Mouse (Mus musculus) stomach, embryonic 15.5 days (tissue): ENCODE data around the gene Pycr1. TPM values are rescaled to one million over a fixed set of nuclear protein-coding genes. Genes with fewer than 3 reads are reported as not detected.

Source experiments
- ATAC-seq: fragments of 200-750 bp; cut with Nextera tagmentation; 2 replicates; pipeline ENCODE4 v1.8.0; 2017; ENCODE audit warnings: low read depth, moderate number of reproducible peaks, moderate TSS enrichment; ENCODE audit not compliant: insufficient read depth, low FRiP score
- H3K27ac ChIP-seq: fragments of 300-500 bp; sonication (generic); 2 replicates; pipeline ENCODE4 v1.5.1; 2015; ENCODE audit warnings: mild to moderate bottlenecking, inconsistent platforms
- H3K27me3 ChIP-seq: fragments of 300-500 bp; sonication (generic); replicated peaks from 2 replicates; pipeline ENCODE4 v1.6.1; 2015; ENCODE audit warnings: inconsistent platforms
- H3K36me3 ChIP-seq: fragments of 300-500 bp; sonication (generic); 2 replicates; pipeline ENCODE4 v1.6.1; 2015; ENCODE audit warnings: inconsistent platforms
- H3K4me1 ChIP-seq: fragments of 300-500 bp; sonication (generic); 2 replicates; pipeline ENCODE4 v1.6.1; 2015; ENCODE audit warnings: inconsistent platforms
- H3K4me2 ChIP-seq: fragments of 300-500 bp; sonication (generic); 2 replicates; pipeline ENCODE4 v1.6.1; 2015; ENCODE audit warnings: mild to moderate bottlenecking, inconsistent platforms
- H3K4me3 ChIP-seq: fragments of 300-500 bp; sonication (generic); replicated peaks from 2 replicates; pipeline ENCODE4 v1.5.1; 2015; ENCODE audit warnings: inconsistent platforms
- H3K9ac ChIP-seq: fragments of 300-500 bp; sonication (generic); 2 replicates; pipeline ENCODE4 v1.6.1; 2015; ENCODE audit warnings: inconsistent platforms
- H3K9me3 ChIP-seq: fragments of 300-500 bp; sonication (generic); 2 replicates; pipeline ENCODE4 v1.6.1; 2016; ENCODE audit warnings: inconsistent platforms
- WGBS: fragments of 180-500 bp; shearing (Covaris S2); methylation state at CpG from one replicate; pipeline ENCODE4 v1.1.7; 2015; 5-methylcytosine and 5-hydroxymethylcytosine counted together
- polyA plus RNA-seq: library from polyadenylated mRNA; unstranded; fragments of >200 nt; fragmentation: Nextera tagmentation; extraction: Ambion mirVana; gene quantifications from 2 replicates; pipeline ENCODE4 v1.2.1, GENCODE M21; 2015

Pycr1 gene
- polyA plus RNA-seq, 1 experiment from 2014 or later, result 32.5 TPM

DNA sequence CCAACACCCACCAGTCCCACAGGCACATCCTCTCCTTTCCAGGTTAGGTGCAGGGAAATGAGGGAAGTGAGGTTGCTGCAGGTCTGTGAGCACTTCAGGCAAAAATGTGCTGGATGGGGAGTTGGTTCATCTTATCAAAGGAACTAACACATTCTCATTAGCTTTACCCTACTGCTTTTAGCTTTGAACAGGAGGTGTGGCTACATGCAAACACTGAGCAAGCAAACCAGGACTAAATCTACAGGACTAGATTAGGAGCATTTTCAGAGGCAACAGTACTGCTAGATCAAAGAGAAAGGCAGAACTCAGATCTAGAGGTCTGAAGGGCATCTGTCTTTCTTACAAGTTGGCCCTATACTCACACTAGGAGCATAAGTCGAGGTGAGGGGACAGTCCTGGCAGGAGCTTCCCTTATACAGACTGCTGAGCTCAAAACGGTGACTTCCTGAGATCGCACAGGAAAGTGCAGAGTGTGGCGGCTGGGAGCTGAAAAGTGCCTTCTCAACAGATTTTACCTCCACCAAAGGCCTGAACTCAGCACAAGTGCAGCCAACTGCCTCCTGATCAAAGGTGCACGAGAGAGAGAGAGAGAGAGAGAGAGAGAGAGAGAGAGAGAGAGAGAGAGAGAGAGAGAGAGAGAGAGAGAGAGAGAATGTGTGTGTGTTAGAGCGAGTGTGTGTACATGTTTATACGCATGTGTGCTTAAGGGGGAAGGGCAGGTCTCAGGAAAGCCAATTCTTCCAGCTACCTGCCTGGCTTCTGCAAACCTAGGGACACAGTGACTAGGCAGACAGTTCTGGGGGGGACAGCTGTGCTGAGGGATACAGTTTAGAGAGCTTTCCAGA is 12.5 kb downstream of the Pycr1 start:
- Histone ChIP-seq H3K9ac (0 out of 2 replicates have a peak overlapping the region, but pooled peaks have one; percentile 7), H3K27ac (peak overlapping the region; percentile 95), H3K27me3 (no peaks in the 10 kb centered on the region), H3K9me3 (no peaks in the 10 kb centered on the region), H3K4me1 (peaks cover 36% of the 10 kb centered on the region), H3K36me3 (peaks cover 13% of the 10 kb centered on the region), H3K4me3 (peak overlapping the region; percentile 94), H3K4me2 (peak overlapping the region; percentile 86)
- ATAC-seq, result no peak
- 21% methylated on average over 7 of the region's 7 CpGs for WGBS

DNA sequence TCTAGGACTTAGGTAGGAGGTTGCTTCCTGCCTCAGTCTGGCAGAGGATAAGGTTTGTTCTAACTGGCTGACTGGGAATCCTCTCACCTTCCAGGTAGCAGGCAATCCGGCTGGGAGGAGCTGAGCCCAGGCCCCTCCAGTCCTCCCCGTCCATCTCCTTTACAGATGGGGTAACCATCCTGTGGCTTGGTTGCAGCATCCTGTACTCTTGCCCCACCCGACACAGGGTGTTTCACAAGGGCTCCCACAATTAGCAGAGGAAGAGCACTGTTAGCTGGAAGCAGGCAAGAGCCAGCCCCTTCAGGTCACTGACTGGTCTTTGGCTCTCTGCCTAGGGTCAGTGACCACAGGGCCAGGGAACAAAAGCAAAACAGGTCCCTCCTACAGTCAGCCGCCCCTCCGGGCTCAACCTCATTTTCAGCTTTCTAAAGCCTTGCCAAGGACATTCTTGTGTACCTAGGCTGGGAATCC is 13.1 kb downstream of the Pycr1 start:
- H3K9ac ChIP-seq, result peak overlapping the region; percentile 7; the same call in 1 of the 2 replicates
- no peak for ATAC-seq
- H3K27me3 ChIP-seq, result no peaks in the 10 kb centered on the region
- peak overlapping the region; percentile 86 for H3K4me2 ChIP-seq
- peak overlapping the region; percentile 95 for H3K27ac ChIP-seq
- H3K36me3 ChIP-seq, result peaks cover 13% of the 10 kb centered on the region
- H3K4me1 ChIP-seq, result peaks cover 39% of the 10 kb centered on the region
- WGBS, result 49% methylated on average over 5 of the region's 5 CpGs
- no peaks in the 10 kb centered on the region for H3K9me3 ChIP-seq
- peak overlapping the region; percentile 25 for H3K4me3 ChIP-seq

DNA sequence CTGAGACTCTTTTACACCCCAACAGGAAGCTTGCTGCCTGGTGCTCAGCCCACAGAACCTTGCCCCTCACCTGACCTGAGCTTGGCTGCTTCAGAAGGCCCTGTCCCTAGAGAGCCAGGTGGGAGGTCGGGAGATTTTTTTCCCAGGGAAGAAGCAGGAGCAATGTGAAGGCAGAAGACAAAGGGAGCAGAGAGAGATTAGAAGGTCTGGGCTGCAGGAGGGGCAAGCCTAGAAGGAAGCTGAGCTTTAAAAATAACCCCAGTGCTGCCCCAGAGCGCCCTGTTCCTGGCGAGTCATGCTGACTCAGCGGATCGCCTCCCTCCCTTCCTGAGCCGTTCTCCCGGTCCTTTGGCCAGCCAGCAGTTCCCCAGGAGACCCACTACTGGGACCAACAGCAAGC is 13.7 kb downstream of the Pycr1 start:
- no peaks in the 10 kb centered on the region for H3K9me3 ChIP-seq
- 47% methylated on average over 7 of the region's 7 CpGs for WGBS
- peak overlapping the region; percentile 95 for H3K27ac ChIP-seq
- peaks cover 43% of the 10 kb centered on the region for H3K4me1 ChIP-seq
- peak; percentile 33; the same call in 1 of the 2 replicates for ATAC-seq
- peaks cover 13% of the 10 kb centered on the region for H3K36me3 ChIP-seq
- H3K4me2 ChIP-seq, result peak overlapping the region; percentile 86
- H3K27me3 ChIP-seq, result no peaks in the 10 kb centered on the region
- peak overlapping the region; percentile 25 for H3K4me3 ChIP-seq
- peak overlapping the region; percentile 7; the same call in 1 of the 2 replicates for H3K9ac ChIP-seq

DNA sequence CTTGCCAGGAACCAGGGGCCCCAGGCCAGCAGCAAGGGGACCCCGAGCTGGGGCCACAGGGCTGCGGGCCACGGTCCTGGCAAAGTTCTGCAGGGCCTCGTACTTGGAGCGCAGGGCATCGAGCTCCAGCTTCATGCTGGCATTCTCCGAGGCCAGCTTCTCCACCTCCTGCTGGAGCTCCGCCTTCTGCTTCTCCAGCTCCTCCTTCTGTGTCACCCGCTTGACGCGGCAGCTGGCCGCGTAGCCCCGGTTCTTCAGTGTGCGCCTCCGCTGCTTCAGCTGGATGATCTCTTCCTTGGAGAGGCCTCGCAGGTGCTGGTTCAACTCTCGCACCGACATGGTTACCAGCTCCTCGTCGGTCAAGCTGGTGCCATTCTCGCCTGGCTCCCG is 14.2 kb downstream of the Pycr1 start:
- Histone ChIP-seq H3K27me3 (no peaks in the 10 kb centered on the region), H3K36me3 (peaks cover 13% of the 10 kb centered on the region), H3K4me3 (peak overlapping the region; percentile 25; the same call in 1 of the 2 replicates), H3K4me1 (peaks cover 43% of the 10 kb centered on the region), H3K9ac (no peak overlapping the region), H3K4me2 (peak overlapping the region; percentile 86), H3K27ac (peak overlapping the region; percentile 95), H3K9me3 (no peaks in the 10 kb centered on the region)
- 64% methylated on average over 23 of the region's 23 CpGs for WGBS
- no peak for ATAC-seq

DNA sequence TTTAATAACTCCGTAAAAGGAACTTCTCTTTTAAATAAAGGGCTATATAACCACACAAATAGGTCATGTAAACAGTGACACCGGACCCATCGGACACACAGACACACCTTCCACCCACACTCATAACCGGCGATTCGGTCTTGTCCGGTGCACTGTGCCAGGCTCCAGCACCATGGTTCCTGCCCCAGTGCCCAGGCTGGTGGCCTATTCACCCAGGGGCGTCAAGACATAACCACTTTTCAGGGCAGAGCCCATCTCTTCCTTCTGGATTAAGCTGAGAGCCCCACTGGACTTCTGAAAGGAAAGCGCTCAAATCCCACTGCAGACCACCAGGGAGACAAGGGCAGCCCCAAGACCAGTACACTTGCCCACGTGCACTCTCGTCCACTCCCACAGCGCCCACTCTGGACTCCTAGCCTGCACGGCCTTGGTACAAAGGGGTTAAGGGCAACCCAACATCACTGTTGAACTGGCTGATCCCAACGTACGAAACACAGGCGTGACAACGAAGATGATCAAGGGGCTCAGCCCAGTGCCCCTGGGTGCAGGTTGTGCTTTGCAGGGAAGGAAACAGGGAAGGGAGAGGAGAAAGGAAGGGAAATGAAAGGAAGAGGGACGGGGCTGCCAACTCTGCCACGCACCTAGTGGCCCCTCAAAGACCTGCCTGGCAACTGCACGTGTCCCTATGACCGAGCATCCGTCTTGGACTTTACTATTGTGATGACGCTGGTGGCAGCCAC is 14.8 kb downstream of the Pycr1 start:
- no peak for ATAC-seq
- WGBS, result 90% methylated on average over 23 of the region's 23 CpGs
- H3K27ac ChIP-seq, result no peak overlapping the region
- no peaks in the 10 kb centered on the region for H3K27me3 ChIP-seq
- peaks cover 13% of the 10 kb centered on the region for H3K36me3 ChIP-seq
- peak overlapping the region; percentile 25; the same call in 1 of the 2 replicates for H3K4me3 ChIP-seq
- peak overlapping the region; percentile 86; the same call in 1 of the 2 replicates for H3K4me2 ChIP-seq
- H3K9me3 ChIP-seq, result no peaks in the 10 kb centered on the region
- H3K9ac ChIP-seq, result no peak overlapping the region
- peaks cover 45% of the 10 kb centered on the region for H3K4me1 ChIP-seq

DNA sequence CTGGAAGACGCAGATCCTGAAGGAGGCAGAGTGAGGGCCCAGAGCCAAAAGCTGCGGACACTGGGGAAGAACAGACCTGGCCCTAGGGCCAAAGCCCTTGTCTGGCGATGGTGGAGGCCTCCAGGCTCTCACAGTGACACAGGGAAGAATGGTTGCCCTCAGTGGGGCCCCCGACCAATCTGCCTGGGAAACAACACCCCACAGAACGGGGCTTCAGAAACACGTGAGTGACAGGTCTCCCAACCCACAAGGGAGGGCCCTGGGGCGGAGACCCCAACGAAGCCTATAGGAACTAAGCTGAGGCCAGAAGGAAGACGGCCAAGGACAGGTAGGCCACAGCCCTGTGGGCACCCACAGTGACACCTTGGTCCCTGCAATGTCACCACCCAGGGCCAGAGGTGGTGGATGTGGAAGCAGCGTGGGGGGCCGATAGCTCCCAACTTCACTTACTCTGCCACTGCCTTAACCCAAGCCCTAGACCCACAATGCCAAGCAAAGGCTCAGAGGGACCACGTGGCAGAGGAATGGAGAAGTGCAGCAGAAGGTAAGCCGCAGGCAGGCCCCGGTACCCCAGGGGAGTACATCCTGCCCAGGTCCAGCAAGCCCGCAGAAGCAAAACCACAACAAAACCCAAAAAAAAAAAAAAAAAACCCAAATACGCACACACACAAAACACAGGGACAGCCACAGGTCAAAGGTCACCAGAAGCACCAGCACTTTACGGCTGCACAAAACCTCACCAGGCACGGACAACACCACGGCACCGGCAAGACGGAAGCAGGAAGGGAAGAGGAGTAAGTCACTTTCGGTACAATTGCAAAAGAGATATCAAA is 15.9 kb downstream of the Pycr1 start:
- no peak overlapping the region for H3K27ac ChIP-seq

DNA sequence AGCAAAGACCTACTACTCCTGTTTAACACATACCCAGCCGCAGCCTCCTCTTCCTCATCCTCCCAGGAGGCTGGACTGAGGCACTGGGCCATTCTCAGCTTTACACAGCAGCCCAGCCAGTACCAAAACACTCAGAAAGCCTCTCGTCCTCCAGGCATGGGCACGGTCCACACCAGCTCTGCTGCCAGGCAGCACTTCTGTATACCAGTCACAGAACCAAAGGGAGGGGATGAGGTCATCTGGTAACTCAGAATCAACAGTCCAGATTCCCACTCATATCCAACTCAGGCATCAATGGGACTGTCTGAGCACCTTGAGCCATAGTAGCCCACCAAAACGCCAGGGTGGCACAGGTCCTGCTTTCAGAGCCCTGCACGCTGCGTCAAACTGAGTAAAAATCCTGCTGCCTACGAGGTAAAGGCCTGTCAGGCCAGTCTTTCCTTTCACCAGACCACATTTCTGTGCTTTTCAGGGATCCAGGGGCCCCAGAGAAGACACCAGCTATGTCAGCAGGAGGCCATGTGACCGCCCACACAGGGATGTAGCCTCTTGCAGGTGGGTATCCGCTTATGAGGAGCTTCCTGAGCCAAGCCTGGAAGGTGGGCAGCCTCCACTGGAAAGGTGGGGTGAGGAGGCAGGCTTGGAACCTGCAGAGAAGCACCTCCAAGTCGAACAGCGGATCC is 16.6 kb downstream of the Pycr1 start:
- Histone ChIP-seq H3K27me3 (no peaks in the 10 kb centered on the region), H3K4me3 (no peak overlapping the region), H3K9me3 (no peaks in the 10 kb centered on the region), H3K27ac (no peak overlapping the region; the same call in 1 of the 2 replicates), H3K9ac (no peak overlapping the region), H3K4me2 (no peak overlapping the region), H3K4me1 (peaks cover 40% of the 10 kb centered on the region), H3K36me3 (peaks cover 13% of the 10 kb centered on the region)
- 87% methylated on average over 11 of the region's 11 CpGs for WGBS
- ATAC-seq, result no peak

More for the DNA sequence above, 15.9 kb downstream of the Pycr1 start:
- H3K27me3 ChIP-seq, result no peaks in the 10 kb centered on the region
- no peak overlapping the region for H3K4me2 ChIP-seq
- 75% methylated on average over 22 of the region's 22 CpGs for WGBS
- no peak overlapping the region for H3K4me3 ChIP-seq
- H3K9ac ChIP-seq, result no peak overlapping the region
- ATAC-seq, result no peak
- H3K36me3 ChIP-seq, result peaks cover 13% of the 10 kb centered on the region
- H3K9me3 ChIP-seq, result no peaks in the 10 kb centered on the region
- H3K4me1 ChIP-seq, result peaks cover 45% of the 10 kb centered on the region

DNA sequence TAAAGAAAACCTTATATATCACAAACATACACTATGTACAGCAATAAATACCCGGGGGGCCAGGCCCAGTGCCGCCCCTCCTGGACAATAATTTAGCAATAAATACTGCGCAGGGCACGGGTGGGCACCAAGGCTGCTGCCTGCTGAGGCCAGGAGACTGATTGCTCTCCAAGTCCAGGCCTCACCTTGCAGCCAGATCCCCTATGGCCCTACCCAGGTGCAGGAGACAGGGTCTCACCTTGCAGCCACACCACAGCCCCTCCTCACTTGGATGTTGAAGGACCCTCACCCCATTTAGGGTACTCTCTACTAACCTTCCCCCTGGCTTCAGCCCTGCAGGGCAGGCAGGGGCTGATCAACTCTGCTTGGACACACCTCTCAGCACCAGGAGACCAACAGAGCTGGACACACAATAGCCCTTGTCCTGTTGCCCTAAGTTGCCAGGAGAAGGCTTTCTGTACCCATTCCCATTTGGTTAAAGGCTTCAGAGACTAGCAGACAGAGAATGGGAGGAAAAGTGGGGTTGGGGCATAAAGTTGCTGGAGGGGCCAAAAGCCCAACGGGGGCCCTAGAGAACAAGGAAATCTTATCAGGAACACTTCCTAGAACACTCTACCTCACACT is 18.3 kb downstream of the Pycr1 start, which contains the start of gene Sirt7:
Gene Sirt7, minus strand, starts transcription at position 89 of the 624 bp plus-strand sequence.
- peaks cover 27% of the 10 kb centered on the region for H3K4me1 ChIP-seq
- ATAC-seq, result peak; percentile 4; the same call in 1 of the 2 replicates
- H3K36me3 ChIP-seq, result peaks cover 22% of the 10 kb centered on the region
- no peaks in the 10 kb centered on the region for H3K9me3 ChIP-seq
- H3K4me3 ChIP-seq, result peak within 1 kb of the TSS; percentile 82
- peak within 1 kb of the TSS; percentile 96 for H3K4me2 ChIP-seq
- H3K27ac ChIP-seq, result peak within 1 kb of the TSS; percentile 88
- peak within 1 kb of the TSS; percentile 87 for H3K9ac ChIP-seq
- WGBS, result 14% methylated on average over 5 of the region's 5 CpGs
- no peaks in the 10 kb centered on the region for H3K27me3 ChIP-seq

DNA sequence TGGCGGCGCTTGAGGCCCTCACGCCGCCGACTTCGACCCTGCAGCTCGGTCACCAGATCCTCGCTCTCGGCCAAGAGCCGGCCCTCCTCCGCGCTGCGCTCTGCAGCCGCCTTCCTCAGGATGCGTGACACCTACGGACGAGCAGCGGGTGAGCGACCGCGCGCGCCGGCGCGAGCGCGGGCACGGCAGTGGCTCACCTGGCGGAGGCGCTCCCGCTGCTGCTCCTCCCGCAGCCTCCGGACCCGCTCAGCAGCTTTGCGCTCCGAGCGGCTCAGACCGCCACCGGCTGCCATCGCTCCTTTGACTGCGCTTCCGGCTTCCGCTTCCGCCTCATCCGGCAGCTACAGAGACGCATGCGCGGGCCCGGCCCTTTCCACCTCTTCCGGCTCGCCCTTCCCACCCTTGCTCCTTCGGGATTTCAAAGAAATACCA is 18.9 kb downstream of the Pycr1 start:
- Histone ChIP-seq H3K9ac (peak overlapping the region; percentile 87), H3K4me1 (peaks cover 21% of the 10 kb centered on the region), H3K27me3 (no peaks in the 10 kb centered on the region), H3K27ac (peak overlapping the region; percentile 88), H3K4me3 (peak overlapping the region; percentile 82), H3K36me3 (peaks cover 27% of the 10 kb centered on the region), H3K4me2 (peak overlapping the region; percentile 96), H3K9me3 (no peaks in the 10 kb centered on the region)
- peak; percentile 75 for ATAC-seq
- under 1% methylated on average over 53 of the region's 53 CpGs for WGBS

DNA sequence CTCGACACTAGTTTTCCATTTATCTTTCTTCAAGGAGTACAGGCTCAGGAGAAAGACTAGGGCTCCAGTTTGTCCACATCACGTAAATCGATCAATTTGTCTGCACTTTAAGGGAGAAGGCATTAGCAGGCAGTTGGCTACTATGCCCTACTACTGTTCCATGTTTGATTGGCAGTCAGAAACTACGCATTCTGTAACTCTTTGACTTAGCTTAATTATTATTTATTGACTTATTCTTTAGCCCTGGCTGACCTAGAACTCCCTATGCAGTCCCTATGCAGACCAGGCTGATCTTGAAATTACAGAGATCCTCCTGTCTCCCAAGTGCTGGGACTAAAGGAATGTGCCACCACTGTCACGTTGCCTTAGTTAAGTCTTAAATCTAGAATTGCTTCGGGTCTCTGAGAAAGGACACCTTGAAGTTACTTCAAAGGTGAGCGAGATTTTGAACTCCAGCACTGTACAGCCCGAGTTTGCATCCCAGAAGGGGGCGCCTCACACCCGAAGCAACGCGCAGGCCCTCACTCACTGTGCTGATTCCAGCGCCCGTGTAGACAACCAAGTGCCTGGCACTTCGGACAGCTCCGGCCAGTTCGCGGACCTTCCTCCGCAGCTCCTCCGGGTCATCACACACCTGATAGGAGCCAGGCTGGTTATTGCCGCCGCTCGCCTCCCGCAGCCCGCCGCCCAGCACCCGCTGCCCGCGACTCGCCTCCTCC is 19.4 kb downstream of the Pycr1 start:
- WGBS, result 11% methylated on average over 30 of the region's 30 CpGs
- H3K9ac ChIP-seq, result peak overlapping the region; percentile 87
- H3K4me3 ChIP-seq, result peak overlapping the region; percentile 82
- H3K27ac ChIP-seq, result peak overlapping the region; percentile 88
- no peaks in the 10 kb centered on the region for H3K9me3 ChIP-seq
- H3K27me3 ChIP-seq, result no peaks in the 10 kb centered on the region
- H3K4me2 ChIP-seq, result peak overlapping the region; percentile 96
- ATAC-seq, result peak; percentile 76
- peaks cover 18% of the 10 kb centered on the region for H3K4me1 ChIP-seq
- peaks cover 27% of the 10 kb centered on the region for H3K36me3 ChIP-seq
